Mouse (Mus musculus) midbrain, embryonic 13.5 days (tissue): ENCODE results near the gene Nucks1. TPM values are rescaled to one million over a fixed set of nuclear protein-coding genes. Genes with fewer than 3 reads are reported as not detected.

Source experiments
- ATAC-seq: fragments of 200-750 bp; cut with Nextera tagmentation; 2 replicates; pipeline ENCODE4 v1.8.0; 2017; ENCODE audit warnings: mild to moderate bottlenecking, moderate TSS enrichment, moderate library complexity
- H3K27ac ChIP-seq: fragments of 300-500 bp; sonication (generic); 2 replicates; pipeline ENCODE4 v1.5.1; 2015; ENCODE audit warnings: inconsistent platforms, mild to moderate bottlenecking, moderate library complexity
- H3K27me3 ChIP-seq: fragments of 300-500 bp; sonication (generic); 2 replicates; pipeline ENCODE4 v1.6.1; 2015; ENCODE audit warnings: mild to moderate bottlenecking, inconsistent platforms
- H3K36me3 ChIP-seq: fragments of 300-500 bp; sonication (generic); 2 replicates; pipeline ENCODE4 v1.6.1; 2015; ENCODE audit warnings: mild to moderate bottlenecking, inconsistent platforms
- H3K4me1 ChIP-seq: fragments of 300-500 bp; sonication (generic); replicated peaks from 2 replicates; pipeline ENCODE4 v1.6.1; 2015; ENCODE audit warnings: inconsistent platforms
- H3K4me2 ChIP-seq: fragments of 300-500 bp; sonication (generic); replicated peaks from 2 replicates; pipeline ENCODE4 v1.6.1; 2015; ENCODE audit warnings: moderate library complexity, mild to moderate bottlenecking, inconsistent platforms
- H3K4me3 ChIP-seq: fragments of 300-500 bp; sonication (generic); replicated peaks from 2 replicates; pipeline ENCODE4 v1.5.1; 2015; ENCODE audit warnings: mild to moderate bottlenecking, inconsistent platforms
- H3K9ac ChIP-seq: fragments of 300-500 bp; sonication (generic); replicated peaks from 2 replicates; pipeline ENCODE4 v1.6.1; 2015; ENCODE audit warnings: mild to moderate bottlenecking, inconsistent platforms
- H3K9me3 ChIP-seq: fragments of 300-500 bp; sonication (generic); 2 replicates; pipeline ENCODE4 v1.6.1; 2016; ENCODE audit warnings: mild to moderate bottlenecking, inconsistent platforms
- WGBS: fragments of 180-500 bp; shearing (Covaris S2); methylation state at CpG from one replicate; pipeline ENCODE4 v1.1.7; 2015; 5-methylcytosine and 5-hydroxymethylcytosine counted together
- polyA plus RNA-seq: library from polyadenylated mRNA; unstranded; fragments of >200 nt; fragmentation: Nextera tagmentation; extraction: Ambion mirVana; gene quantifications from 2 replicates; pipeline ENCODE4 v1.2.1, GENCODE M21; 2015

Nucks1 gene
- polyA plus RNA-seq, 1 experiment from 2014 or later: 60.4 TPM

DNA sequence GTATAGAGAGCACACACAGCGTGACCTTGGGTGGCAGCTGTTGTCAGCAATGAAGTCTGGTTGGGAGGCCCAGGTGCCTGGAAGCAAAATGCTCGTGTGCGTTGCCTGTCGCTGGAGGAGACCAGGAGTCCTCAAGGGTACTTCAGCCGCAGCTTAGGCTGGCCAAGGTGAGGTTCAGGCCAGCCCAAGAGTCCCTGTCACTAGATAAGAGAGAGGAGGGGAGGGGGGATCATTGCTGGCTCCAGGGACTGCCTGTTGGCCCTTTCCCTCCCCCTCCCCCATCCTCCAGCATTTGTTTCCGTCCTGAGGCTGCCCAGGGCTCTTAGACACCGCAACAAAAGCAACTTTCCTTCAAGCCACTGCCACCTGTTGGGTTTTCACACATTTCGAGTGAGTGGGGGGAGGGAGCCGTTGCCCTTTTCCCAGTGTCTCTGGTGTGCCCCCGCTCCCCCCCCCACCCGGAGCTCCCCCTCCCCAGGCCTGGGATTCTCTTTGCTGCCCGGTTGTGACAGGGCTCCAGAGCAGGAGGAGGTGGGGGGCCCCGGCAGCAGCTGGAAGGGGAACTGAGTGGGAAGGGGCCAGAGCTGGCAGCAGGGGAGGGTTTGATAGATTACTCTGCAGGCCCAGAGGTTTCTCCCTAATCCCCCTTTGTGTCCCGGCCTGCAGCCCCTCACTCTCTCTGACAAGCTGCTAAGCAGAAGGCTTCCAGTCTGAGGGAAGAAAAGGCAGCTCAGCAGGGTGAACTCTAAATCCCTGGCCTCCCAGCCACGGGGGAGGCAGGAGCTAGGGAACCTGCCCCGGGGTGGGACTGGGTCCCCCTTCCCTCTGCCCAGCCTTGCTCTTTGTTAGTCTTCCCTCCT lies 60.6 kb downstream of the Nucks1 start:
- H3K36me3 ChIP-seq: no peaks in the 10 kb centered on the region
- H3K9ac ChIP-seq: no peak overlapping the region; the same call in 1 of the 2 replicates

DNA sequence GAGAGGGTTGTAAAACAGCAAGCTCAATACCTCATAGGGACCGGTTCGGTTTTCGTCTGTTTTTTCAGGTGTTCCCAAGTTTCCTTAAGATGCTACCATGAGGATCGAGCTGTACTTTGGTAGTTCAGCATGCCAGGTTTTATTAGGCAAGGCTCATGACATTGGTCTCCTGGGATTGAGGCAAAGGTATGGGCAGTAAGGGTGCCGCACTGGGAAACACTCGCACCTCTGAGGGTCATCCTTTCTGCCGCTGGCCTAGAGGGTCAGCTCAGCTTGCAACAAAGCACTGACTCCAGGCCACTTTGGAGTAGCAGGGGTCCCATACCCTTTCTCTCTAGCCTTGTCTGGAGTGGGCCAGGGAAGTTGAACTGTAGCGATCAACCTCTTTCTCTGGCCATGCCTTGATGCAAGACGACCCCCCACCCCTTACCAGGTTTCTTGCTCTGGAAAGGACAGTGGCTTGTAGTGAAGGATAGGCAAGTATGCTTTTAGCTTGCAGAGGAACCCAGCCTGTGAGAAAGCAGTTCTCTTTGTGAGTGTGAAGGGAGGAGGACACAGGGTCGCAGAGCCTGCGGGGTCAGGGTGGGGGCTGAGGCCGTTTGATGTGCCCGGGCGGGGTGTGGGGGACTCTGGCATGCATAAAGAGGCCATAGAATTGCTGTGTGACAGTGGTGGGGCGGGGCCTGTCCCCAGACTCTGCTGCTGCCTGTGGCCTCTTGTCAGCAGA lies 61.6 kb downstream of the Nucks1 start:
- WGBS: 4% methylated on average over 15 of the region's 15 CpGs
- Histone ChIP-seq H3K36me3 (no peaks in the 10 kb centered on the region), H3K9me3 (no peaks in the 10 kb centered on the region), H3K27me3 (no peaks in the 10 kb centered on the region), H3K4me2 (peak overlapping the region; percentile 40), H3K4me3 (no peak overlapping the region), H3K27ac (peak overlapping the region; percentile 92), H3K4me1 (peaks cover 93% of the 10 kb centered on the region), H3K9ac (no peak overlapping the region; the same call in 1 of the 2 replicates)
- ATAC-seq: peak; percentile 66

More for the DNA sequence above, 60.6 kb downstream of the Nucks1 start:
- Histone ChIP-seq H3K4me1 (peaks cover 94% of the 10 kb centered on the region), H3K4me3 (no peak overlapping the region), H3K27me3 (no peaks in the 10 kb centered on the region), H3K27ac (peak overlapping the region; percentile 92), H3K4me2 (peak overlapping the region; percentile 40), H3K9me3 (no peaks in the 10 kb centered on the region)
- peak; percentile 82 for ATAC-seq
- 5% methylated on average over 14 of the region's 16 CpGs for WGBS

DNA sequence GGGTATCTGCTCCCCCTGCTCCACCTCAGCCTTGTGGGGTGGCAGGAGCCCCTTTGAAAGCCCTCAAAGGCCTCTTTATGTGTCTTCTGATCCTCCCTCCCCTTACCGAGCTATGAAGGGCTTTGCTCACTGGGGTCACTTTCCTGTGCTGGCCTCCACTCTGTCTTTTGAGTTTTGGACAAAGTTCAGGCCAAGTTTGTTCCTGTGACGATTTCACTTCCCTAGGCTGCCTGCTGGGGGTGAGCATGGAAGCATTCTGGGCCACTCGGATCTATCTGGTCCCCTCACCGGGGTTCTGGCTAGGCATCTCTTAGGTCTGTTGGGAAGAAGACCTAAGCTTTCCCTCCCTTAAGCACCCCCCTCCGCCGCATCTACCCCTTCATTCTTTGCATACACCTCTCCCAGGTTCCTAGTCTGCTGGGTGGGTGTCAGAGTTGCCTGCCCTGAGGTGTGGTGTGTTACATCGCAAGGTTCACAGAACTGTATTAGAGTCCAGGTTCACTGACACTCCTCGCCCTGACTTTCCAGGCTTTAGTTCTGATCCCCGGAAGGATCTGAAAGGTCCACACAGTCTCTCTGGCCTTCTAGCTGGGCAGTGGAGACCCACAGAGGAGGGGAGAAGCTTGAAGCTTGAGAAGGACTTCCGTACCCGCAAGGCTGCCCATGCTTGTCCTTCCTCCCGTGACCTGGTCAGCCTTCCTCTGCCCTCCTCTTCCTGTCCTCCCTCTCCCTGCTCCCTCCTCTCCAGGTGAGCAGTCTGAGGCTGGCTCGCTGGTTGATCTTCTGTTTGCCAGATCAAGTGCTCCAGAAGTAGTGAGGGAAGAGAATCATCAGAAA lies 62.4 kb downstream of the Nucks1 start:
- no peak for ATAC-seq
- H3K27me3 ChIP-seq: no peaks in the 10 kb centered on the region
- H3K36me3 ChIP-seq: no peaks in the 10 kb centered on the region
- 9% methylated on average over 13 of the region's 13 CpGs for WGBS
- H3K4me2 ChIP-seq: peak overlapping the region; percentile 40
- H3K9me3 ChIP-seq: no peaks in the 10 kb centered on the region
- H3K27ac ChIP-seq: peak overlapping the region; percentile 92
- no peak overlapping the region for H3K4me3 ChIP-seq
- 0 out of 2 replicates have a peak overlapping the region, but pooled peaks have one; percentile 24 for H3K9ac ChIP-seq
- peaks cover 85% of the 10 kb centered on the region for H3K4me1 ChIP-seq

DNA sequence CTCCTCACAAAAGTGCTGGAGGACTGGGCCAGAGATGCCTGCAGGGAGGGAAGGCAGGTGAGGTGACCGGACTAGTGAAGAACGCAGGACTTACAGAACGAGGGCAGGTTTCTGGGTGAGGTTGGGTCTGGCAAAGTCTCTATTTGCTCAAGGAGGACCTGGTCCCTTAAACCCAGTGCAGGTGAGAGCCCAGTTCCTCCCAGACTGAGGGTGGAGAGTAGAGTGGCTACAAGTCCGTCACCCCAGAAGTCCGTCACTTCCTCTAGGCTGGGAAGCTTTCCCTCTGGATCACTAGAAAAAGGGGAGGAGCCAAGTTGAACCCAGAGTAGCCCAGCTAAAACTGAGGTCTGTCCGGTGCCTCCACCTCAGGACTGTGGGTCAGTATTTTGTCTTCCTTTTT lies 63.7 kb downstream of the Nucks1 start:
- Histone ChIP-seq H3K27ac (no peak overlapping the region), H3K4me1 (peaks cover 74% of the 10 kb centered on the region), H3K4me3 (no peak overlapping the region), H3K9ac (no peak overlapping the region), H3K9me3 (no peaks in the 10 kb centered on the region), H3K36me3 (no peaks in the 10 kb centered on the region), H3K27me3 (no peaks in the 10 kb centered on the region), H3K4me2 (no peak overlapping the region)
- no peak for ATAC-seq
- 76% methylated on average over 6 of the region's 6 CpGs for WGBS

DNA sequence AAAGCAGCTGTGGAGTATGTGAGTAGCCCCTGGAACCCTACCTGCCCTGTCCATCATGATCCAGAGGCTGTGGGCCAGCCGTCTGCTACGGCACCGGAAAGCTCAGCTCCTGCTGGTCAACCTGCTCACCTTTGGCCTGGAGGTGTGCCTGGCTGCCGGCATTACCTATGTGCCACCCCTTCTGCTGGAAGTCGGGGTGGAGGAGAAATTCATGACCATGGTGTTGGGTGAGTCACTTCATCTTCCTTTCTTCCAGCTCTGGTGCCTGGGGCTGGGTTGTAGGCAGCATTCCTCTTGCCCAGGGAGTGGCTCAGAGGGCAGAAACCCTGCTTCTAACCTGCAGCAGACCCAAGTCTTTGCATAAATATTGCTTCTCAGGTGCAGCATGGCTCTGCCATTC lies 66.6 kb downstream of the Nucks1 start:
- 93% methylated on average over 5 of the region's 5 CpGs for WGBS
- Histone ChIP-seq H3K4me2 (no peak overlapping the region), H3K36me3 (no peaks in the 10 kb centered on the region), H3K9ac (no peak overlapping the region), H3K27ac (no peak overlapping the region), H3K27me3 (no peaks in the 10 kb centered on the region), H3K4me1 (peaks cover 52% of the 10 kb centered on the region), H3K4me3 (no peak overlapping the region), H3K9me3 (no peaks in the 10 kb centered on the region)
- no peak for ATAC-seq

DNA sequence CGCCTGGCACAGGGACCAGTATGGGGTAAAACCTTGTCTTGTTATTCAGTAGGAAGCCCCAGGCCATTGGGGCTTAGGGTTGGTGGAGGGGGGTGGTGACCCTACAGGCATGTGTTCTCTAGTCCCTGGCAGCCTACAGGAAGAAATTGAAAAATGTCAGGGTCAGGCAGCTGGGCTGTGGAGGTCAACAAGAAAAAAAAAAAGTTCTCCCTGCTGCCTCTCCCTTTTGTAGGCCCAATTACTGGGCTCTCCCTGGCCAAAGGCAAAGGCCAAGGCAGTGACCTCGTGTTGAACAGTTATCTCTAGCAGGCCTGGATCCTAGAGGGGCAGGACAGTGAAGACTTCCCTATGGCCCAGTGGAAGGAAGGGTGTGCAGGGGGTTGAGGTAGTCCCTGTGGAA lies 70.1 kb downstream of the Nucks1 start:
- no peaks in the 10 kb centered on the region for H3K36me3 ChIP-seq
- H3K27ac ChIP-seq: no peak overlapping the region
- H3K27me3 ChIP-seq: no peaks in the 10 kb centered on the region
- 22% methylated on average over 2 of the region's 2 CpGs for WGBS
- no peak overlapping the region for H3K4me3 ChIP-seq
- ATAC-seq: no peak
- H3K4me1 ChIP-seq: peaks cover 17% of the 10 kb centered on the region
- no peak overlapping the region for H3K4me2 ChIP-seq
- H3K9ac ChIP-seq: no peak overlapping the region
- no peaks in the 10 kb centered on the region for H3K9me3 ChIP-seq

DNA sequence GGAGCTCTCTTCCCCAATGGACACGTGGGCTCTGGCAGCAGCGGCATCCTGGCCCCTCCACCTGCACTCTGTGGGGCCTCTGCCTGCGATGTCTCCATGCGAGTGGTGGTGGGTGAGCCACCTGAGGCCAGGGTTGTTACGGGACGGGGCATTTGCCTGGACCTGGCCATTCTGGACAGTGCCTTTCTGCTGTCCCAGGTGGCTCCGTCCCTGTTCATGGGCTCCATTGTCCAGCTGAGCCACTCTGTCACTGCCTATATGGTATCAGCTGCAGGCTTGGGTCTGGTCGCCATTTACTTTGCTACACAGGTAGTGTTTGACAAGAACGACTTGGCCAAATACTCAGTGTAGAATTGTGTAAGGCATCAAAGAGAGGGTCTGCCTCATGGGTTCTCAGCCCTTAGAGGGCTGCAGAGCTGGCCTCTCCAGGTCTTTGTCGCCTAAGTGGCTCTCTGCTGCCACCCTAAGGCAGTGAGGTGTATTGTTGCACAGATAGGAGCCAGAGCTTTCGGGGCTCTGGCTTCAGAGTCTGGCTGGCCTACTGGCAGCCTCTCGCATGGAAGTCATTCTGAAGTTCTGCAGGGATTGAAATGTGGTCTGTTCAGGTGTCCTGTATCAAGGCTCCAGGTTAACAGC lies 71.2 kb downstream of the Nucks1 start:
- Histone ChIP-seq H3K27ac (no peak overlapping the region; the same call in 1 of the 2 replicates), H3K36me3 (no peaks in the 10 kb centered on the region), H3K4me2 (no peak overlapping the region), H3K9me3 (no peaks in the 10 kb centered on the region), H3K4me1 (0 out of 2 replicates have a peak, but pooled peaks cover 8% of the 10 kb centered on the region), H3K4me3 (no peak overlapping the region), H3K27me3 (no peaks in the 10 kb centered on the region), H3K9ac (no peak overlapping the region)
- 53% methylated on average over 12 of the region's 12 CpGs for WGBS
- peak; percentile 72 for ATAC-seq

DNA sequence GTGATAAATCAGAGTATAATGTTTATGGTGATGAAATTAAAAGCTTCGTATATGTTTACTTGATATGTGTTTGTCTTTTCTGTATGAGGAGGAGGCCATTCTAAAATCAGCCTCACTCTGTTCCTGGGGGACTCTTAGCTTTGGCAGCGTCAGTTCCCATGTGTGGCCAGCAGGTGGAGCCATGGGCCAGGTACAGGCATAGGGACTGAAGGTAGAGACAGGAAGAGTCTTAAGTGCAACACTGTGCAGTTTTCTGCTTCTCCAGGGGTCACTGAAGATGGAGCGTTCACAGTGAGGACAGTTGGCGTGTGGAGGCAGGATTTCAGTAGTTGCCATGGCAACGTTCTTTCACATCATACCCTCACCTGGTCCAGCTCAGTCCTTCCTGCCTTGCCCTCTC lies 72.6 kb downstream of the Nucks1 start:
- no peaks in the 10 kb centered on the region for H3K9me3 ChIP-seq
- no peak overlapping the region for H3K27ac ChIP-seq
- H3K4me2 ChIP-seq: no peak overlapping the region
- WGBS: 17% methylated on average over 5 of the region's 5 CpGs
- H3K36me3 ChIP-seq: no peaks in the 10 kb centered on the region
- no peaks in the 10 kb centered on the region for H3K27me3 ChIP-seq
- peak; percentile 51 for ATAC-seq
- H3K9ac ChIP-seq: no peak overlapping the region
- H3K4me1 ChIP-seq: 0 out of 2 replicates have a peak, but pooled peaks cover 3% of the 10 kb centered on the region
- no peak overlapping the region for H3K4me3 ChIP-seq

DNA sequence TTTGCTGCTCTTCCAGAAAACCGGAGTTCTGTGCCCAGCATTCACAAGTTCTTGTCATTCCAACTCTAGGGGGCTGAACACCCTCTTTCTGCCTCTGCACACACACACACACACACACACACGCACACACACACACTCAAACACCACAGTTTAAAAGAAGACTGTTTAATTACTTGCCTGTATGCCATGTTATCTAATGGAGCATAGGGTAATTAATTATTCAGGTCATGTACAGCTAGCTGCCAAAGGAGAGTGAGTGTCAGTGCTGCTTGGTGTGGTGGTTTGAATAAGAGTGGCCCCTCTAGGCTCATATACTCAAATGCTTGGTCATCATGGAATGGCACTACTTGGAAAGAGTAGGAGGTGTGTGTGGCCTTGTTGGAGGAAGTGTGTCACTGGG lies 73.5 kb downstream of the Nucks1 start:
- Histone ChIP-seq H3K4me2 (no peak overlapping the region), H3K4me3 (no peak overlapping the region), H3K9ac (no peak overlapping the region), H3K27me3 (no peaks in the 10 kb centered on the region), H3K36me3 (no peaks in the 10 kb centered on the region), H3K9me3 (no peaks in the 10 kb centered on the region), H3K27ac (no peak overlapping the region), H3K4me1 (0 out of 2 replicates have a peak, but pooled peaks cover 3% of the 10 kb centered on the region)
- WGBS: 84% methylated on average over 2 of the region's 2 CpGs
- no peak for ATAC-seq
